Mouse (Mus musculus) left cerebral cortex, postnatal 4 days (tissue): ENCODE measurements at regions not wholly inside any gene's neighbourhood (a gene's known extent, or its start where the extent isn't known, plus 50 kb on each side); places are given as distances from the start of the nearest gene placed in this dataset.

Experiments
- DNase-seq: peaks from one replicate; pipeline ENCODE4 v3.0.0-alpha.2; 2022
- intact Hi-C: fragments of 180-260 bp; cut with DNase I; formaldehyde crosslinking; loops from one replicate; pipeline ENCODE4 v1.15.1; 2025

DNA sequence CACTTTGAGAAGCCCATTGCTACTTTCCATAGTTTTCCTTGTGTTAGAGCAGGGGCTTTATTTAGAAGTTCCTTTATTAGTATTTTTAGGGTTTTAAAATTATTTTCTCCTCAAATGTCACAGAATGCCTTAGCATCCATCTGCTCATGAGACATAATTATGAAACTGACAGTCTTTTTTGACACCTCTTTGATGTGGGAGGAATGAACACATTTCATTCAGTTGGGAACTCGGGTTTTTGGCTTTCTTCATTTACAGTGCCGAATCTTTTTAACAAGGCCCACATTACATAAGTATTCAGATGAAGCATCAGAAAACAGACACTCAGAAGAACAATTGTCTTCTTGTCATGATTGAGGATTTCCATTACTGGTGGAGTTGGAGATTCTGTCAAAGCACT lies 843.6 kb downstream of the Lrrtm4 start:
- no peak for DNase-seq
- intact Hi-C loops: no loop called here

DNA sequence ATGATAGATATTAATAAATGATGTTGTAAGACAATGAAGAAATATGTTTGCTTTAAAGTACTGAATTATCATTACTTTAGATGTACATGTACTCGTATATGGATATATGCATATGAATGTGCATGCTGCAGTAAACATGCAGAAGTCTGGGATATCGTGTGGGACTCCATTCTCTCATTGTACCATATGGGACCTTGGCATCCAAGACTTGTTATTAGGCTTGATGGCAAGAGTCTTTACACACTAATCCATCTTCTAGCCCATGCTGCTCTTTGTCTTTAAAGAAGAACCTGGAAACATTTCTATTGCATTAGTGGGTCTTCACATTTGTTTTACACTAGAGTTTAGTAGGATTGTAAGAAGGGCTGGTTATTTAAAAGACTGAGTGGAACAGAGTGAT lies 844.1 kb downstream of the Lrrtm4 start:
- DNase-seq: no peak
- intact Hi-C loops: no loop called here

DNA sequence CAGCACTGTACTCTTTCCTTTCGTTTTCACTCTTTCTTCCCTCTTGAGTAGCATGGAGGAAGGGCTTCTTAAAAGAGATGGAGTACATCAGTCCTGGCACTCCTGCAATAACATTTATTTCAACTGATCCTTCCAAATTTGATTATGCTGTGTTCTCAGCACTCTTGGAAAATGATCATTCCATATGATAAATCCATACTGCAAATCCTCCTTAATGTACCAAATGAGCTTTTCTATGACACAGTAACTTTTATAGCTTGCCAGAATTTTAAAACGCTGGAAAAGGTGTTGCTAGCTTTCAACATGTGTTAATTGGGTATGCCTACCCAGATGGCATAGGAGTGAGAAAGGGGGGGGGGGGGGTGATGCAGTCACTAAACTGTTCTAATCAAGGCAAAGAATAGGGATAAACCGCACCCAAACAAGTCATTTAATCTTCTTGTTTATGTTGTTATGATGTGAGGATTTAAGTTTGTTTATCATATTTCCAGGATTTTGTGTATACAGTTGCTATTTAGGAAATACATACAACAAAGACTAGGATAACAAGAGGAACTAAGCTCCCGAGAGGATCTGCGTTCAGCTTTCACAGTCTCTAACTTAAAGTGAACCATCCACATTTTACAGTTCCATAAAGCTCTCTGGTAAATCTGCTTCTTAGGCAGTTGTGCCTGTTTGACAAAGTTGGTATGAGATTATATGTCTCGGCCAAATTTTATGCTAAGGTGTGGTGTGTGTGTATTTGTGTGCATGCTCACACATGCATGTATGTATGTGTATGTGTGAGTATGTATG lies 847.3 kb downstream of the Lrrtm4 start:
- intact Hi-C loops: no loop called here
- no peak for DNase-seq

- intact Hi-C loops: no loop called here
Measured at GRCm38 (mm10) chr6:80885363-80885762, 866.7 kb downstream of the Lrrtm4 start.

DNA sequence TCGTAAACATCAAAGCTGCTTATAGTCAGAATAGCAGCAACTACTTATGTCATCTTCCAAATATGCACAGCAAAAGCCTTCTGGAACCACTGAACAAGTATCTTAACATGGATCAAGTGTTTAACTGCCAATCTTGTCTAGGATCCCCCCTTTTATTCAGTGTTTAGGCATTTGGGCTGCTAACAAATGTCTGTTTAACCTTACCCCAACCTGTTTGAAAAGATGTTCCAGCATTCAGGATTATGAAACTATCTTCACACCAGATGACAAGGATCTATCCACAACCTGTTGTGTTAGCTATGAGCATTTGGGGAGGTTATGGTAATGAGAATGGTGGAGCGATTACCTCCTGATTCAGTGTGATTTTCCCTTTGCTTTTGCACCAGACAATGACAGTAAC lies 886.5 kb downstream of the Lrrtm4 start:
- intact Hi-C loops: no loop called here

More at GRCm38 (mm10) chr6:80885363-80885762, 866.7 kb downstream of the Lrrtm4 start:
- DNase-seq: peak; percentile 88

GRCm38 (mm10) chr6:80929799-80930198 lies 911.1 kb downstream of the Lrrtm4 start:
- no peak for DNase-seq
- intact Hi-C loops: no loop called here

More for the DNA sequence above, 886.5 kb downstream of the Lrrtm4 start:
- no peak for DNase-seq

GRCm38 (mm10) chr6:80975162-80975561 lies 948.3 kb upstream of the Gcfc2 start:
- no peak for DNase-seq
- intact Hi-C loops: no loop called here

DNA sequence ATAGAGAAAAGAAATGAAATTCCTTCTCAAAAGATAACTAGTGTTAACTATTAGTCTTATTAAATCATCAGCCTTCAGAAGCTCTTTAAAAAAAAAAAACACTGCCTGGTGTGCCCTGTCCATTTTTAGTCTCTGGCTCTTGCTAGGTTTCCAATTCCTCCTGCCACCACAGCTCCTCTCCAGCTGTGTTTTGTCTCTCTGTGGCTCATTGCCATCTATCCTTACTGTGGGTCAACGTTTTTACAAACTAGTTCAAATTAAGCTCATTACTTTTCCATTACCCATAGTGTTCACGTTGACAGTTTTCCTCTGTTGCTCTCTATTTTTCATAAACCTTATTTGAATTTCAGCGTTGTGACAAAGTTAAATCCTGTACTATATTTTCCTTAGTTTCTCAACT lies 930.0 kb upstream of the Gcfc2 start:
- no peak for DNase-seq
- intact Hi-C loops: no loop called here

DNA sequence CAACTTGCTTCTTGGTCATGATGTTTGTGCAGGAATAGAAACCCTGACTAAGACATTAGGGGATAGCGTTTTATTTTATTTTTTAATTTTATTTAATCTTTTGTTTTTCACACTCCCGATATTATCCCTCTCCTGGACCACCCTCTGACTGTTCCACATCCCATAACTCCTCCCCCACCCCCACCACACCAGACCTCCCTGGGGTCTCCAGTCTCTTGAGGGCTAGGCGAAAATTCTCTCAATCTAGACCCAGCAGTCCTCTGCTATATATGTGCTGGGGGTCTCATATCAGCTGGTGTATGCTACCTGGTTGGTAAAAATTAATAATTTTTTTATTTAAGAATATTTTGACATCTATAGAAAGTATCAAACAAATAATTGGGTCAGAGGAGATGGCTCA lies 898.9 kb upstream of the Gcfc2 start:
- DNase-seq: no peak
- intact Hi-C loops: no loop called here
